Mouse (Mus musculus): ENCODE data around the gene Kcnh2.

DNA sequence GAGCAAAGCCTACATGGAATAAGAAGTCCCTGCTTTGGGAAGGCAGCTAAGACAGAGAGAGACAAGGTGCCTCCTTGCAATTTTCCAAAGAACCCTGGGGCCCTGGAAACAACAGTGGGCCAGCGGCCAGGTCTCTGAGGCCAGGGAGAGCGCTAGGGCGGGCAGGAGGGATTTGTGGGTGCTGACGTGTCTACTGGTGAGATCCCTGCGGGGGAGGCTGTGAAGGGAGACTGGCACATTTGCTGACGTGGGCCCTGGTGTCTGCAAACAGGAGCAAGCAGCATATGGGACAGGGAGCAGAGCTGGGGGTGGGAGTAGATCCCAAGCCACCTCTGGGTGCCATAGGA, 31.0 kb downstream of the Kcnh2 start:
- TF ChIP-seq HCFC1 (IDR thresholded peaks at IDR 0.05; ENCODE audit: low read depth, low read length) (no peak), CTCF (IDR thresholded peaks at IDR 0.05 in 2 of 3, conservative IDR thresholded peaks at IDR 0.05 in 1 of 3; ENCODE audit: control insufficient read depth in 1 of 3, insufficient read depth in 1 of 3, low read depth in 2 of 3, low read length in 3 of 3, poor library complexity in 1 of 3, severe bottlenecking in 1 of 3) (no peak), ZC3H11A (IDR thresholded peaks at IDR 0.05; ENCODE audit: low read depth, low read length) (no peak), NRF1 (IDR thresholded peaks at IDR 0.05; ENCODE audit: insufficient read depth, low read depth, low read length, poor library complexity, severe bottlenecking) (no peak)
